Mouse (Mus musculus) kidney, embryonic 15.5 days (tissue): ENCODE measurements around the gene Plxdc2. TPM values are rescaled to one million over a fixed set of nuclear protein-coding genes. Genes with fewer than 3 reads are reported as not detected.

ENCODE experiments used
- ATAC-seq: fragments of 200-750 bp; cut with Nextera tagmentation; replicated peaks from 2 replicates; pipeline ENCODE4 v1.8.0; 2017; ENCODE audit warnings: moderate TSS enrichment; ENCODE audit not compliant: low FRiP score
- H3K27ac ChIP-seq: fragments of 300-500 bp; sonication (generic); 2 replicates; pipeline ENCODE4 v1.5.1; 2015; ENCODE audit warnings: mild to moderate bottlenecking, inconsistent platforms
- H3K27me3 ChIP-seq: fragments of 300-500 bp; sonication (generic); 2 replicates; pipeline ENCODE4 v1.6.1; 2015; ENCODE audit warnings: inconsistent platforms
- H3K36me3 ChIP-seq: fragments of 300-500 bp; sonication (generic); 2 replicates; pipeline ENCODE4 v1.6.1; 2015; ENCODE audit warnings: inconsistent platforms
- H3K4me1 ChIP-seq: fragments of 300-500 bp; sonication (generic); 2 replicates; pipeline ENCODE4 v1.6.1; 2015; ENCODE audit warnings: inconsistent platforms
- H3K4me2 ChIP-seq: fragments of 300-500 bp; sonication (generic); 2 replicates; pipeline ENCODE4 v1.6.1; 2015; ENCODE audit warnings: moderate library complexity, mild to moderate bottlenecking, inconsistent platforms
- H3K4me3 ChIP-seq: fragments of 300-500 bp; sonication (generic); replicated peaks from 2 replicates; pipeline ENCODE4 v1.5.1; 2015; ENCODE audit warnings: mild to moderate bottlenecking, inconsistent platforms
- H3K9ac ChIP-seq: fragments of 300-500 bp; sonication (generic); 2 replicates; pipeline ENCODE4 v1.6.1; 2015; ENCODE audit warnings: mild to moderate bottlenecking, inconsistent platforms
- H3K9me3 ChIP-seq: fragments of 300-500 bp; sonication (generic); replicated peaks from 2 replicates; pipeline ENCODE4 v1.6.1; 2016; ENCODE audit warnings: inconsistent platforms
- WGBS: fragments of 180-500 bp; shearing (Covaris S2); methylation state at CpG from one replicate; pipeline ENCODE4 v1.1.7; 2015; ENCODE audit warnings: mixed read lengths; 5-methylcytosine and 5-hydroxymethylcytosine counted together
- polyA plus RNA-seq: library from polyadenylated mRNA; unstranded; fragments of >200 nt; fragmentation: Nextera tagmentation; extraction: Ambion mirVana; gene quantifications from 2 replicates; pipeline ENCODE4 v1.2.1, GENCODE M21; 2015

The Plxdc2 gene
- polyA plus RNA-seq, 1 experiment from 2014 or later = 39.4 TPM

DNA sequence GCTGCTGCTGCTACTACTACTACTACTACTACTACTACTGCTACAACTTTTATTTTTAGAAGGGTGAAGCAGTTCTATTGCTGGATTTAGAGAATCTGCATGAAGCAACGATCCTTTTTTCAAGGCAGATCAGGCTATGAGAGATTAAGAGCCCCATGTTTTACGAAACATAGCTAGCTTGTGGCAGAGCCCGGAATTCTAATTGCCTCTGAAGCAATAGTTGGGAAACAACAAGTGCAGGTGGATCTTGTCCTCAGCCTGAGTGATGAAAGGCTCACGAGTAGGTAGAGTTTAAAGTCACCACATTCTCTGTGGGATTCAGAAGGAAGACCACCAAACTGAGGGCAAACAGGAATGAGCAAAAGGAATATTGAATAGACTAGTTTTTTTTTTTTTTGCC lies 91.8 kb downstream of the Plxdc2 start:
- no peaks in the 10 kb centered on the region for H3K27me3 ChIP-seq
- no peak overlapping the region for H3K4me3 ChIP-seq
- no peak overlapping the region for H3K27ac ChIP-seq
- WGBS = 80% methylated on average over 4 of the region's 4 CpGs
- H3K9ac ChIP-seq = no peak overlapping the region
- H3K36me3 ChIP-seq = no peaks in the 10 kb centered on the region
- H3K4me1 ChIP-seq = peaks cover 17% of the 10 kb centered on the region
- no peak for ATAC-seq
- H3K9me3 ChIP-seq = 0 out of 2 replicates have a peak, but pooled peaks cover 3% of the 10 kb centered on the region
- no peak overlapping the region for H3K4me2 ChIP-seq

GRCm38 (mm10) chr2:16450838-16451665 lies 94.9 kb downstream of the Plxdc2 start:
- no peaks in the 10 kb centered on the region for H3K27me3 ChIP-seq
- H3K9ac ChIP-seq = no peak overlapping the region
- H3K4me2 ChIP-seq = no peak overlapping the region
- peak; percentile 76 for ATAC-seq
- H3K4me3 ChIP-seq = no peak overlapping the region
- no peaks in the 10 kb centered on the region for H3K36me3 ChIP-seq
- H3K9me3 ChIP-seq = 0 out of 2 replicates have a peak, but pooled peaks cover 3% of the 10 kb centered on the region
- 33% methylated on average over 7 of the region's 7 CpGs for WGBS
- H3K4me1 ChIP-seq = peaks cover 17% of the 10 kb centered on the region
- H3K27ac ChIP-seq = peak overlapping the region; percentile 72

DNA sequence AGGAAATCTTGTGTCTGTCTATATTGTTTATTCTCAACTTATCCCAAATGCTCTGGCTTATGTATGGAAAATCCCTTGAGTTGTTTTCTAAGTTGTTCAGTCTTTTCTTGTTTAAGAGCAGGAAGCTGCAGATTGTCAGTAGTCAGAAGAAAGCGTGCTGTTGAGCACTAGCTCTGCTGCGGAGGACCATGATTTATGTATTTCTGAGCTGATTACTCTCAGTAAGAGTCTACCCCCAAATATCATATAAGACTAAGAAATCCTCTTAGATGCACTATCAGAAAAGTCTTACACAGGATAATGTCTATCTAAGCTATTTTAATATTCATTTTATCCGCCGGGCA lies 95.5 kb downstream of the Plxdc2 start:
- H3K9me3 ChIP-seq = 0 out of 2 replicates have a peak, but pooled peaks cover 3% of the 10 kb centered on the region
- no peak overlapping the region for H3K9ac ChIP-seq
- no peaks in the 10 kb centered on the region for H3K36me3 ChIP-seq
- peak; percentile 10; the same call in 1 of the 2 replicates for ATAC-seq
- no peak overlapping the region for H3K4me2 ChIP-seq
- peaks cover 17% of the 10 kb centered on the region for H3K4me1 ChIP-seq
- H3K27ac ChIP-seq = peak overlapping the region; percentile 72
- H3K4me3 ChIP-seq = no peak overlapping the region
- WGBS = 70% methylated on average over 4 of the region's 4 CpGs
- H3K27me3 ChIP-seq = no peaks in the 10 kb centered on the region

GRCm38 (mm10) chr2:16452080-16452479 lies 96.0 kb downstream of the Plxdc2 start:
- H3K4me2 ChIP-seq = no peak overlapping the region
- peaks cover 17% of the 10 kb centered on the region for H3K4me1 ChIP-seq
- no peaks in the 10 kb centered on the region for H3K27me3 ChIP-seq
- H3K9ac ChIP-seq = no peak overlapping the region
- no peak overlapping the region for H3K4me3 ChIP-seq
- ATAC-seq = no peak
- 0 out of 2 replicates have a peak, but pooled peaks cover 3% of the 10 kb centered on the region for H3K9me3 ChIP-seq
- H3K27ac ChIP-seq = peak overlapping the region; percentile 72; the same call in 1 of the 2 replicates
- WGBS = 95% methylated on average over 3 of the region's 3 CpGs
- no peaks in the 10 kb centered on the region for H3K36me3 ChIP-seq

GRCm38 (mm10) chr2:16456264-16456780 lies 100.2 kb downstream of the Plxdc2 start:
- Histone ChIP-seq H3K27ac (no peak overlapping the region), H3K27me3 (no peaks in the 10 kb centered on the region), H3K36me3 (no peaks in the 10 kb centered on the region), H3K4me2 (no peak overlapping the region), H3K9ac (no peak overlapping the region), H3K4me3 (no peak overlapping the region), H3K9me3 (0 out of 2 replicates have a peak, but pooled peaks cover 3% of the 10 kb centered on the region), H3K4me1 (peaks cover 4% of the 10 kb centered on the region; the same call in 1 of the 2 replicates)
- no peak for ATAC-seq
- 87% methylated on average over 1 of the region's 1 CpGs for WGBS

- Histone ChIP-seq H3K27me3 (no peaks in the 10 kb centered on the region), H3K4me3 (no peak overlapping the region), H3K9ac (no peak overlapping the region), H3K36me3 (no peaks in the 10 kb centered on the region), H3K27ac (no peak overlapping the region), H3K9me3 (no peaks in the 10 kb centered on the region), H3K4me1 (no peaks in the 10 kb centered on the region), H3K4me2 (no peak overlapping the region)
- no peak for ATAC-seq
- WGBS = 47% methylated on average over 1 of the region's 1 CpGs
Observed at GRCm38 (mm10) chr2:16459490-16459889, 103.4 kb downstream of the Plxdc2 start.

DNA sequence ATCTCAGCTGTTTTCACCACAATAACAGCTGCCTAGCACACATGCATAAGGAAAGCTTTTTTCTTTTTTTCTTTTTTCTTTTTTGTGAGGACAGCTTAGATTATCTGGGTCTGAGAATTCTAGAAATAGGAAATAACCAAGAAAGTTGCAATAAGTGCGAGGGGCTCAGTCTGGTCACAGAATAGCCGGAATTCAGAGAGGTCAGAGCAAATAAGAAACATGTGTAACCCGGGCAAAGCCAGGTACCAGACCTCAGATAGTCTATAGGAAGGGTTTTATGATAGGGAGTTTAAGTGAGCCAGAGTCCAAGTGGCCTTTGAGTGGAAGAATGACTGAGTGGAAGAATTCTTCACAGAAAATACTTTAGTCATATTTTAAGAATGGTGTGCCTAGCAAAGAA lies 114.0 kb downstream of the Plxdc2 start:
- Histone ChIP-seq H3K4me1 (no peaks in the 10 kb centered on the region), H3K27me3 (no peaks in the 10 kb centered on the region), H3K9ac (no peak overlapping the region), H3K4me3 (no peak overlapping the region), H3K4me2 (no peak overlapping the region), H3K9me3 (no peaks in the 10 kb centered on the region), H3K27ac (no peak overlapping the region), H3K36me3 (no peaks in the 10 kb centered on the region)
- no peak for ATAC-seq
- 74% methylated on average over 3 of the region's 3 CpGs for WGBS

GRCm38 (mm10) chr2:16483943-16484342 lies 127.8 kb downstream of the Plxdc2 start:
- Histone ChIP-seq H3K27me3 (no peaks in the 10 kb centered on the region), H3K9me3 (no peaks in the 10 kb centered on the region), H3K27ac (no peak overlapping the region), H3K4me2 (no peak overlapping the region), H3K36me3 (no peaks in the 10 kb centered on the region), H3K9ac (no peak overlapping the region), H3K4me3 (no peak overlapping the region), H3K4me1 (no peaks in the 10 kb centered on the region)
- no peak for ATAC-seq
- WGBS = 82% methylated on average over 2 of the region's 2 CpGs

DNA sequence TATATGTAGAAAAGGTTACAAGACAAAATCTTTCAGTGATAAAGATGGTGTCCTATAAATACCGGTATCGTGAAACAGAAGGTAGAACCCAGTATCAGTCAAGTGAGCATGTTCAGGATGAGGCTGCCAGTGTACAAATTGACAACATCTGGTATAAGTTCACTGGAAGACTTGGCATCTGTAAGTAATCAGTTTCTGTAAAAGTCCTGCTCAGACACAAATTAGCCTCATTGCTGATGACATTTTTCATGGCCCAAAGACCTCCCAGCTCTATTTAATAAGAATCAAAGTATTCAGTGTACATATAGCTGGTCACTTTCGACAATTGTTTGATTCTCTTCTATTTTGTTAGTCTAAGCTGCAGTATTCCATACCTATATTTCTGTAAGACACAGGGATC lies 129.9 kb downstream of the Plxdc2 start:
- H3K4me2 ChIP-seq = no peak overlapping the region
- no peaks in the 10 kb centered on the region for H3K27me3 ChIP-seq
- H3K4me3 ChIP-seq = no peak overlapping the region
- no peak overlapping the region for H3K27ac ChIP-seq
- no peaks in the 10 kb centered on the region for H3K36me3 ChIP-seq
- no peak for ATAC-seq
- H3K9me3 ChIP-seq = no peaks in the 10 kb centered on the region
- H3K9ac ChIP-seq = no peak overlapping the region
- H3K4me1 ChIP-seq = no peaks in the 10 kb centered on the region
- WGBS = 80% methylated on average over 3 of the region's 3 CpGs

DNA sequence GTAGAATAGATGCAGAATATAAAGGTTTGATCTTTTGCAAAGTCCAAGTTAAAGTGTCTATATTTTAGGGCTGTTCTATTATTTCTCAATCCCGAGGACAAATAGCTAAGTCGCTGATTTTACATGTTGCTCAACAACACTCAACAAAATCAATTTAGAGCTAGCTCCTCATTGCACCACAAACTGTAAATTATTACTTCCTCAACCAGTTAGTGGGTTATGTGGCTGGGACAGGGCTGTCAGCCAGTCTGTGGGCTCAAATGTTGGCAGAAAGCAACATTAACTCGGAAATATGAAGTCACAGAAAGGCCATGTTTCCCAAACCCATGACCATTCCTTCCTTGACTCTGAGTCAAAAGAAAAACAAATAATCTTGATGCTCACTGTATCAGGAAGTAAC lies 135.1 kb downstream of the Plxdc2 start:
- WGBS = 67% methylated on average over 3 of the region's 3 CpGs
- H3K4me3 ChIP-seq = no peak overlapping the region
- H3K4me2 ChIP-seq = no peak overlapping the region
- no peaks in the 10 kb centered on the region for H3K9me3 ChIP-seq
- no peak overlapping the region for H3K9ac ChIP-seq
- no peaks in the 10 kb centered on the region for H3K27me3 ChIP-seq
- H3K4me1 ChIP-seq = no peaks in the 10 kb centered on the region
- ATAC-seq = no peak
- no peaks in the 10 kb centered on the region for H3K36me3 ChIP-seq
- H3K27ac ChIP-seq = no peak overlapping the region

GRCm38 (mm10) chr2:16502843-16503242 lies 146.7 kb downstream of the Plxdc2 start:
- WGBS = 63% methylated on average over 1 of the region's 1 CpGs
- Histone ChIP-seq H3K36me3 (no peaks in the 10 kb centered on the region), H3K4me2 (no peak overlapping the region), H3K4me3 (no peak overlapping the region), H3K9ac (no peak overlapping the region), H3K9me3 (no peaks in the 10 kb centered on the region), H3K4me1 (no peaks in the 10 kb centered on the region), H3K27me3 (no peaks in the 10 kb centered on the region), H3K27ac (no peak overlapping the region)
- no peak for ATAC-seq

- no peak overlapping the region for H3K4me3 ChIP-seq
- H3K27me3 ChIP-seq = no peaks in the 10 kb centered on the region
- ATAC-seq = no peak
- no peaks in the 10 kb centered on the region for H3K36me3 ChIP-seq
- H3K4me1 ChIP-seq = no peaks in the 10 kb centered on the region
- H3K4me2 ChIP-seq = no peak overlapping the region
- 68% methylated on average over 3 of the region's 3 CpGs for WGBS
- no peak overlapping the region for H3K27ac ChIP-seq
- no peaks in the 10 kb centered on the region for H3K9me3 ChIP-seq
- H3K9ac ChIP-seq = no peak overlapping the region
Observed at GRCm38 (mm10) chr2:16507540-16508230, 151.6 kb downstream of the Plxdc2 start.
